Mouse (Mus musculus) right cerebral cortex, postnatal 14 days (tissue): ENCODE data around the gene Krtap15.

Source experiments
- DNase-seq: peaks from one replicate; pipeline ENCODE4 v3.0.0; 2022

Gene Krtap15

DNA sequence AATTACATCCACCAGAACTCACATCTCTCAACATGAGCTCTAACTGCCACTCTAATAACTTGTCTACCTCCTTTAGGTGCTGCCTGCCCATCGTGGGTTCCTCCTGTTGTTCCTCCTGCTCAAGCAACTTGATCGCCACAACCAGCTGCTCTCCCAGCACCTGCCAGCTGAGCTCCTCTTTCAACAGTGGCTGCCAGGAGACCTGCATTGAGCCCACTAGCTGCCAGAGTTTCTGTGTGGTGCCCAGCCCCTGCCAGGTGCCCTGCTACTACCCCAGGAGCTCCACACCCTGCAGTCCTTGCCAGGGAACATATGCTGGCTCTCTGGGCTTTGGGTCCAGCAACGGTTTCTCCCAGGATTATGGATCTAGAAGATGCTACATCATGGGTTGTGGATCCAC is at the start of gene Krtap15:
Gene Krtap15 (plus strand): TSS at position 150 of the 400 bp plus-strand sequence.
- DNase-seq: no peak

DNA sequence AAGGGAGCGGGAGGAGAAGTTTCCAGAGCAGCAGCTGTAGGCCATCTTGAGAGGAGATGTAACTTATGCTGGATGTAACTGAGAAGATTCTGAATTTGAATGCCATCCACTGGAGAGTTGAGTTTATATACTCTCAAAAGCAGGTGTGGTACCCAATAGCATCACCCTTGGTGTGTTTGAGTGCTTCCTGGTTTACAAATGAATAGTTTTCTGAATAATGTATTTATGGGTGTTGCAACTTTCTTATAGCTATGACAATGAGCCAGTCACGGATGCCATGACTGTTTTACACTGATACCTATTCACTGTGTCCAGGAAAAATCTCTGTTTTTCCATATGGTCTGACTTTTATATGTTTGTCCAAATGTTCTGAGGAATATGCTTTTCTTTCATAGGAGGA is 45.9 kb upstream of the Krtap15 start, which contains the start of gene 2310057N15Rik:
Gene 2310057N15Rik (minus strand): TSS at position 101 of the 400 bp plus-strand sequence.
- no peak for DNase-seq

DNA sequence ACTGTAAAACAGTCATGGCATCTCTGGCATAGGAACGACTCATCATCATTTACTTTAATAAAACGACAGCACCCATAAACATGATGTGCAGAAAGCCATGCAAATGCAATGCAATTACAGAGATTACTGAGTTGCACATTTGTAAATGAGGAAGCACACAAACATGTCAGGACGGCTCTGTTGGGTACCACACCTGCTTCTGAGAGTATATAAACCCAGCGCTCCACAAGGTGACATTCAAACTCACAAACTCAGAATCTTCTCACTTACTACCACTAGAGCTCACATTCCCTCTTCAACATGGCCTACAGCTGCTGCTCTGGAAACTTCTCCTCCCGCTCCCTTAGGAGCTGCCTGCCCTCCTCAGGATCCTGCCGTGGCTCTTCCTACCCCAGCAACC is 42.4 kb upstream of the Krtap15 start, which contains the start of gene Gm5965:
Gene Gm5965 (plus strand): TSS at position 301 of the 400 bp plus-strand sequence.
- no peak for DNase-seq

- no peak for DNase-seq
These were observed 33.2 kb upstream of the Krtap15 start for GRCm38 (mm10) chr16:88786786-88787185.

DNA sequence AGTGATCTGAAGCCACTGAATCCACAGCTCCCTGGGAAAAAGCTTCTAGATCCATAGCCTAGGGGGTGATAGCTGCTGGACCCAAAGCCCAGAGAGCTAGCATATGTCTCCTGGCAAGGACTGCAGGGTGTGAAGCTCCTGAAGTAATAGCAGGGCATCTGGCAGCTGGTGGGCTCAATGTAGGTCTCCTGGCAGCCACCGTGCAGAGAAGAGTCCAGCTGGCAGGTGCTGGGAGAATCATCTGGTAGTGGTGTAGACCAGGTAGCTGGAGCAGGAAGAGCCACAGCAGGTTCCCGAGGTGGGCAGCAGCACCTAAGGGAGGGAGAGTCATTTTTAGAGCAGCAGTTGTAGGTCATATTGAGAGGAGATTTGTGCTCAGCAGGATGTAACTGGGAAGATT is 8.2 kb upstream of the Krtap15 start, which contains the start of gene Gm20741:
Gene Gm20741 (minus strand): TSS at position 394 of the 400 bp plus-strand sequence.
- DNase-seq: no peak

DNA sequence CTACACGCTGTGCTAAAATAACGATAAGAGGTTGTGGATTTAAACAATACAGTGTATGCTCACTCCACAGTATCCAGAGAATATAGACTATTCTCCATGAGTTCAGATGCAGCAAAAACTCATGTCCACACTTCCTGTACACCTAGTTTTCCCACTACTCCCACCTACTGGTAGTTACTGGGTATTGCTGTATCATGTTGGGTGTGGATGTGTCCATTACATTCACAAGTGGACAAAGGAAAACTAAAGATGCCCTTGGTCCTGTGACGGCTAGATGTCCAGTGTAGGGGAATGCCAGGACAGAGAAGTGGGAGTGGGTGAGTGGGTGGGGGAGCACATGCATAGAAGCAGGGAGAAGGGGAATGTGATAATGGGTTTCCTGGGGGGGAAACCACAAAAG is 3.7 kb downstream of the Krtap15 start:
- no peak for DNase-seq

- no peak for DNase-seq
These were observed 6.2 kb downstream of the Krtap15 start, which contains the start of gene Krtap14 for GRCm38 (mm10) chr16:88826095-88826652. Gene Krtap14 (minus strand): TSS chr16:88826145.

GRCm38 (mm10) chr16:88826978-88827377 is 7.0 kb downstream of the Krtap15 start:
- DNase-seq: no peak

DNA sequence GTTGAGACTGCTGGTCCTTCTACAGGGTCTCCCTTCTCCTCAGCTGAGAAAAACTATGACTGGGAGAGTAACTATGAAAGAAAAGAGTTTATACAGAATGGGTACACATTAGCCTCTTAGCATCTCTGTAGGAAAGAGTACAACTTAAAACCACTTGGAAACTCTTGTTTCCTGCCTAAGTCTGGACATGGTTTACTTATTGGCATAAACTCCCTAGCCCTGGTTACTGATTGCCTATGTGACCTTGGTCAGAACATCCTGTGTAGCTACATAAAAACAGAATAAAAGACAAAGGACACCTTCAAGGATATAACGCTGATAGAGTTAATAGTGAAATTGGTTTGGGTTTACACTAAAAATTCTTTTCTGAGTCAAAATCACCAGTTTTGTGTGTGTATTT is 27.3 kb downstream of the Krtap15 start:
- no peak for DNase-seq

DNA sequence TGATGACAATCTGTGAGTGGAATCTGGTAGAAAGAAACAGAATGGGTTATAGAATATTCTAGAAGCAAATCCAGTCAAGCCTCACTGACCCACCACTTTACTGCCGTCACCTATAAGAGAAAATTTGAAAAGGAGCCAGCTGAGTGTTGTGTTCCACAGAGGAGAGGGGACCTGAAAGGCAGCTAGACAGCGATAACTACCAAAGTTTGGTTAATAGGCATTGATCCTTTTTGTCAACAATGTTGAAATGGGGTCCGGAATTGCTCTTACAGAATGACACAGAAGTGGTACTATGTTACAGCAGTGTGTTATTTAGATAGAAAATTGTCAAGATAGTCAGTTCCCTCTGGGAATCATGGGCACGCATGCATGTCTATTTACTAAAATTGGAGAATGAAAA is 28.5 kb downstream of the Krtap15 start:
- DNase-seq: no peak

- DNase-seq: no peak
These were observed 31.4 kb downstream of the Krtap15 start for GRCm38 (mm10) chr16:88851450-88851849.

- DNase-seq: no peak
These were observed 44.9 kb downstream of the Krtap15 start for GRCm38 (mm10) chr16:88864887-88865407.

DNA sequence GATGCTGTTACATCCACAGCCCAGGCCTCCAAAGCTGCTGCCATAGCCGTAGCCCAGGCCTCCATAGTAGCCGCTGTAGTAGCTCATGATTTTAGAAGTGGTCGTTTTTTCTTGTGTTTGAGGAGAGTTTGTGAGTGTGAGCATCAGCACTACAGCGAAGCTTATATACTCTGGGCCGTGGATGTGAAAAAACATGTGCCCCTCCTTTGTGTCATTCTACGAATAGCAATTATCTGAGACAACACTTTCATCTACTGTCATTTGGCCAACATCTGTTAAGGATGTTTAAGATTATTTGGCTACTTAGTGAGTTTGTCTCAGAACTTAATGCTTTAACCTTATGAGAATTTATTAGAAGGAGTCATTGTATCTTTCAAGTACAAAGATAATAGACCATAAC is 49.3 kb downstream of the Krtap15 start, which contains the start of gene Krtap19-1:
Gene Krtap19-1 (minus strand): TSS at position 101 of the 400 bp plus-strand sequence.
- DNase-seq: no peak

- no peak for DNase-seq
These were observed 54.2 kb downstream of the Krtap15 start, which contains the start of gene Krtap19-2 for GRCm38 (mm10) chr16:88874169-88874568. Gene Krtap19-2 (minus strand): TSS chr16:88874269.

GRCm38 (mm10) chr16:88877938-88878337 is 57.9 kb downstream of the Krtap15 start, which contains the start of gene Krtap19-3:
Gene Krtap19-3 (minus strand): TSS chr16:88878038.
- DNase-seq: no peak
